1 mouse cellular context compared by ENCODE assay signal in the genomic region with DNA sequence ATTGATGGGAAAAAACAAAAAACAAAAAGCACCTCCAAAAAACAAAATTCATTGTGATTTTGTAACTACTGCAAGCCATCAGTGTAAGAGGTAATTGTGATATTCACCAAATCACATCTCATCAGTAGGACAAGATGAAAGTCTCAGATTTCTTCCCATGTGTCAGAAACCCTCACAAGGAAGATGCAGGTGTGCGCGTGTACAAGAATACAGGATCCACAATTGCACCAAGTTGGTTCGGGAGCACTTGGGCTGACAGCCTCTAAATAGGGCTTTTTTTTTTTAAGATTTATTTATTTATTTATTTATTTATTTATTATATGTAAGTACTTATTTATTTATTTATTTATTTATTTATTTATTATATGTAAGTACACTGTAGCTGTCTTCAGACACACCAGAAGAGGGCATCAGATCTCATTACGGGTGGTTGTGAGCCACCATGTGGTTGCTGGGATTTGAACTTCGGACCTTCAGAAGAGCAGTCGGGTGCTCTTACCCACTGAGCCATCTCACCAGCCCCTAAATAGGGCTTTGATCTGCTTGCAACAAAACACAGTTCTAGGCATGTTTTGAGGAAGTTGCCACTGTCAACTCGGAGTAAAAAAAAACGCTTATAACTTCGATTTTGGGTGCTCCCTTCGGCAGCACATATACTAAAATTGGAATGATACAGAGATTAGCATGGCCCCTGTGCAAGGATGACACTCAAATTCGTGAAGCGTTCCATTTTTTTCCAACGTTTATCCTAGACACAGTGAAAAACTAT.
TF ChIP-seq lines count a peak whose summit lies in the region.

No protein-coding gene starts in this region.

TF ChIP-seq in CH12.LX, 34 proteins besides CTCF, POLR2A, EP300 and RAD21:
- TF ChIP-seq TBP (conservative IDR thresholded peaks at IDR 0.05; ENCODE audit: low read depth, low read length) = peak; percentile 75
- TF ChIP-seq ZNF384 (IDR thresholded peaks at IDR 0.05; ENCODE audit: low read depth, low read length) = peak; percentile 31; the same call in 1 of the 2 replicates
TF ChIP-seq in CH12.LX: peak in this region for 2; not testable (repeated sequence) for 32.
